Mouse (Mus musculus): ENCODE measurements around the gene Tnfrsf25.

- TF ChIP-seq POLR2A (IDR thresholded peaks at IDR 0.05; ENCODE audit: control insufficient read depth, extremely low read depth, insufficient read depth, low read length, poor library complexity), result no peak
- no peak for TF ChIP-seq CTCF (IDR thresholded peaks at IDR 0.05; ENCODE audit: borderline replicate concordance, control insufficient read depth, extremely low read depth, insufficient read depth, low read length, poor library complexity)
These were observed 25.9 kb downstream of the Tnfrsf25 start for GRCm38 (mm10) chr4:152141521-152142135.
